Mouse (Mus musculus) spleen, adult 2 months (tissue): ENCODE measurements around the gene Eml2.
A peak's percentile ranks its signal among the peaks of the same experiment; 100 is the strongest.

Experiments used
- CTCF ChIP-seq: fragments of 200-500 bp; IDR thresholded peaks from 2 replicates; pipeline ENCODE4 v1.5.1; 2011; ENCODE audit warnings: mild to moderate bottlenecking, inconsistent platforms; ENCODE audit not compliant: insufficient read depth, insufficient read length, insufficient replicate concordance; ENCODE audit errors: extremely low read depth
- POLR2A ChIP-seq: fragments of 200-500 bp; IDR thresholded peaks from 2 replicates; pipeline ENCODE4 v1.6.1; 2011; ENCODE audit warnings: low read depth, low read length, inconsistent platforms

DNA sequence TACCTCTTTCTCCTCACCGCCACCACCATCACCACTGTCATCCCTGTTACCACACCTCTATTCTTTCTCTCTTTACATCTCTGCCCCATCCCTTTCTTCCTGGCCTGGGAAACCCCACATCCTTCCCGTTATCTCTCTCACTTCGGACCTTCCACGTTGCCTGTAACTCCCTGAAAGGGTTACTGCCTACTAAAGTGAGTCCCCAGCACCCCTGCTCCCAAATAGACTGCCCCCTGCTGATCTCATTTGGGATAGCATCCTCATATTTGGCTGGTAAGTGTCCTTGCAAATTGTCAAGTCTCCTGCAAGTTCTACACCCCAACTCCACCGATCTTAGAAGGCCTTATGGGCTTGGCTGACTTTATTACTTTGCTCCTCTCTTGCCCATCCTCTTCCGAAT, 20.5 kb downstream of the Eml2 start:
- TF ChIP-seq CTCF = peak; percentile 34; the same call in 1 of the 2 replicates
- no peak for TF ChIP-seq POLR2A
